Mouse (Mus musculus): ENCODE measurements around the gene Aff3. TPM values are rescaled to one million over a fixed set of nuclear protein-coding genes. Genes with fewer than 3 reads are reported as not detected.

Aff3 gene
- polyA plus RNA-seq, 1 experiment, result 2.2 TPM

DNA sequence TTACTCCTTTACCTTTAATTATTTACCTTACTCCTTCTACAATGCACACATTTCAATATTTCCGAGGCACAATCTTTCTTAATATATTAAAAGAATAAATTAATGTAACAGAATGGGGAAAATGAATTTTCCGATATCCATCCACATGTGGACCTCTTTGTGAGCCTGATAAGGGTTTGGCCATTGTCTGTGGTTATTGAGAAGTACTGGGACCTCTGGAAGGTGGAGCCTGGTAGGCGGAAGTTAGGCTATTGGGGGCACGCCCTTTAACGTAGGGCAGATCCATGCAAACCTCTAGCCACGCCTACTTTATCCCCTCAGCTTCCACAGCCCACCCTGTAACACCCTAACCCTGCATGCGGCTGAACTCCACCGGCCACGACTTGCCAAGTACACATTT is 3.1 kb upstream of the Aff3 start:
- H3K4me1 ChIP-seq (ENCODE audit: control insufficient read depth, insufficient read depth, low read length), result no peaks in the 10 kb centered on the region
- no peak overlapping the region for H3K27ac ChIP-seq (ENCODE audit: insufficient read depth, low read depth, low read length)
- H3K36me3 ChIP-seq (ENCODE audit: control insufficient read depth, insufficient read depth, low read length), result no peaks in the 10 kb centered on the region
- H3K27me3 ChIP-seq (replicated peaks; ENCODE audit: control insufficient read depth, insufficient read depth, low read length), result no peaks in the 10 kb centered on the region
- WGBS, result 80% methylated on average over 9 of the region's 9 CpGs
- no peak for TF ChIP-seq CTCF (conservative IDR thresholded peaks at IDR 0.05; ENCODE audit: insufficient read depth, insufficient read length, low read depth, low read length)
- no peak for TF ChIP-seq POLR2A (IDR thresholded peaks at IDR 0.05; ENCODE audit: low read depth, low read length)
- H3K4me3 ChIP-seq (ENCODE audit: insufficient read depth, low read depth, low read length), result no peak overlapping the region
- no peak for DNase-seq

DNA sequence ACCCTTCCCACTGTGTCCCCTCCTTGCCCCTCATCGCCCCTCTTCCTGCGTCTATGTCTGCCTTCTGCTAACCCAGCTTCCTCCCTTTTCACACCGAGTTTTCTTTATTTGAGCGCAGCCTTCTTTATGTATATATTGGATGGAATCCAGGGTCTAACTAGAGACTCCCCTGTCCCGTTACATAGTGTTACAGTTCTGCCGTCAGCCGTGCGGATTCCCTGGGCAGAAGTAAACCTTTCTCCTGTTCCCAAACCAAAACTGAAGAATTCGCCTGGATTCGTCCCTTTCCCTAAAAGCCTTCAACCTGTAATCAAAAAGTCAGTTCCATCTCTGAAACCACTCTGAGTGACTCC is 2.0 kb upstream of the Aff3 start:
- no peak for TF ChIP-seq POLR2A (IDR thresholded peaks at IDR 0.05; ENCODE audit: low read depth, low read length)
- TF ChIP-seq CTCF (conservative IDR thresholded peaks at IDR 0.05; ENCODE audit: insufficient read depth, insufficient read length, low read depth, low read length), result no peak
- Histone ChIP-seq H3K27me3 (replicated peaks; ENCODE audit: control insufficient read depth, insufficient read depth, low read length) (no peaks in the 10 kb centered on the region), H3K4me3 (ENCODE audit: insufficient read depth, low read depth, low read length) (no peak overlapping the region), H3K4me1 (ENCODE audit: control insufficient read depth, insufficient read depth, low read length) (no peaks in the 10 kb centered on the region), H3K36me3 (ENCODE audit: control insufficient read depth, insufficient read depth, low read length) (no peaks in the 10 kb centered on the region), H3K27ac (ENCODE audit: insufficient read depth, low read depth, low read length) (no peak overlapping the region)
- WGBS, result 71% methylated on average over 10 of the region's 10 CpGs
- no peak for DNase-seq

DNA sequence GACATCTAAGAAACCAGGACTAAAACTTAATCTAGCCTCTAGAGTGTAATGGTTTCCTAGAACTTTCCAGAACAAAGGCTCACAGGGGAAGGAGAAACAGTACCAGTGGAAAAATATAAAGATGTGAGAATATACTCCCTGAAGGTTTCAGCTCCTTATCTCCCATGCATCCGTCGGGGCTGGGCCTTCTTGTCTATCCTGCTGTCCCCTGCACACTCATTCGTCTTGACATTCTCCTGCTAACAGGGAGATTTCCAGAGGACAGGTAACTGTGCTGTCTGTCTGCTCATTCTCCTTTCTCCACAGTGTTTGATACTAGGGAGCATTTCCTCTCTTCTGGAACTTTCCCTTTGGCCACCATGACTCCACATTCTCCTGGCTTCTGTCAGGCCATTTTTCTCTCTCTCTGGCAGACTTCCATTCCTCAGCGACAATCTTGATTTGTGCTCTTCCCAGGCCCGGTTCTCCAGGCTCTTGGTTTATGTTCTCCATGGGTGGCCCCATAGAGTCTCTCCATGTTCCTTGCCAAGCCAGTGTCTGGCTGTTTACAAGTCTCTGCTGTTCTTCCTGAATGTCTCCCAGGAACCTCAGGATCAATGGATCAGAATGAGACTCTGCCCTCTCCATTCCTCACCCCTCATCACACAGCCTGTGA is 1.5 kb upstream of the Aff3 start:
- no peak overlapping the region for H3K4me3 ChIP-seq (ENCODE audit: insufficient read depth, low read depth, low read length)
- H3K4me1 ChIP-seq (ENCODE audit: control insufficient read depth, insufficient read depth, low read length), result no peaks in the 10 kb centered on the region
- no peaks in the 10 kb centered on the region for H3K36me3 ChIP-seq (ENCODE audit: control insufficient read depth, insufficient read depth, low read length)
- no peaks in the 10 kb centered on the region for H3K27me3 ChIP-seq (replicated peaks; ENCODE audit: control insufficient read depth, insufficient read depth, low read length)
- no peak for TF ChIP-seq CTCF (conservative IDR thresholded peaks at IDR 0.05; ENCODE audit: insufficient read depth, insufficient read length, low read depth, low read length)
- no peak for TF ChIP-seq POLR2A (IDR thresholded peaks at IDR 0.05; ENCODE audit: low read depth, low read length)
- peak; percentile 8 for DNase-seq
- no peak overlapping the region for H3K27ac ChIP-seq (ENCODE audit: insufficient read depth, low read depth, low read length)
- WGBS, result 69% methylated on average over 5 of the region's 5 CpGs

DNA sequence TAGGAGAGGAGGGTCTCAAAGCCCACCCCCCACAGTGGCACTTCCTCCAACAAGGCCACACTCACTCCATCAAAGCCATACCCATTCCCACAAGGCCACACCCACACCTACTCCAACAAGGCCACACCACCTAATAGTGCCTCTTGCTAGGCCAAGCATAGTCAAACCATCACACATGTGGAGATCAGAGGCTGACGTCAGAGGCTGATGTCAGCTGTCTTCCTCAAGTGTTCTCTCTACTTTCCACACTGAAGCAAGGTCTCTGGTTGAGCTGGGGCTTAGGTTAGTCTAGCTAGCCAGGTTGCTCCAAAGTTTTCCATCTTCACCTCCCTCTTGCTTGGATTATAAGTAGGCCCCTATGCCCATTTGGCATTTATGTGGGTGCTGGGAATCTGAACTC is 856 bp upstream of the Aff3 start:
- no peak overlapping the region for H3K4me3 ChIP-seq (ENCODE audit: insufficient read depth, low read depth, low read length)
- no peak for DNase-seq
- no peaks in the 10 kb centered on the region for H3K27me3 ChIP-seq (replicated peaks; ENCODE audit: control insufficient read depth, insufficient read depth, low read length)
- H3K36me3 ChIP-seq (ENCODE audit: control insufficient read depth, insufficient read depth, low read length), result no peaks in the 10 kb centered on the region
- H3K27ac ChIP-seq (ENCODE audit: insufficient read depth, low read depth, low read length), result no peak overlapping the region
- H3K4me1 ChIP-seq (ENCODE audit: control insufficient read depth, insufficient read depth, low read length), result no peaks in the 10 kb centered on the region
- WGBS, result 81% methylated on average over 1 of the region's 1 CpGs
- no peak for TF ChIP-seq POLR2A (IDR thresholded peaks at IDR 0.05; ENCODE audit: low read depth, low read length)
- no peak for TF ChIP-seq CTCF (conservative IDR thresholded peaks at IDR 0.05; ENCODE audit: insufficient read depth, insufficient read length, low read depth, low read length)

DNA sequence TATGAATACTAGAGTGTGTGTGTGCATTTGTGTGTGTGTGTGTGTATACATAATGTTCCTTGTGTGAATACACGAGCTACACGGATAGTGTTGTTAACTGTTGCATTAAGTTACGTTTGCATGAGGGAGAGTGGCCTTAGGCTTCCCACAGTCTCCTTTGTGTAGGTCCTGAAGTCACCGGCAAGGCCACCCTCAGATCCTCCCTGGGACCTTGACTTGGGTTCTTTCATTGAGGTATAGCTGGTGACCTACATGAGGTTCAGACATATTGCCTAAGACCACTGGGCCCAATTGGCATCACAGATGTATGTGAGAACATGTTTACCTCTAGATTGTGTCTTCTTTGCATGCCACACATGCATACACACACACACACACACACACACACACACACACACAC is 494 bp downstream of the Aff3 start:
- no peaks in the 10 kb centered on the region for H3K4me1 ChIP-seq (ENCODE audit: control insufficient read depth, insufficient read depth, low read length)
- WGBS, result 85% methylated on average over 4 of the region's 4 CpGs
- TF ChIP-seq POLR2A (IDR thresholded peaks at IDR 0.05; ENCODE audit: low read depth, low read length) (no peak), CTCF (conservative IDR thresholded peaks at IDR 0.05; ENCODE audit: insufficient read depth, insufficient read length, low read depth, low read length) (no peak)
- DNase-seq, result no peak
- H3K27me3 ChIP-seq (replicated peaks; ENCODE audit: control insufficient read depth, insufficient read depth, low read length), result no peaks in the 10 kb centered on the region
- no peak overlapping the region for H3K27ac ChIP-seq (ENCODE audit: insufficient read depth, low read depth, low read length)
- no peak overlapping the region for H3K4me3 ChIP-seq (ENCODE audit: insufficient read depth, low read depth, low read length)
- no peaks in the 10 kb centered on the region for H3K36me3 ChIP-seq (ENCODE audit: control insufficient read depth, insufficient read depth, low read length)

DNA sequence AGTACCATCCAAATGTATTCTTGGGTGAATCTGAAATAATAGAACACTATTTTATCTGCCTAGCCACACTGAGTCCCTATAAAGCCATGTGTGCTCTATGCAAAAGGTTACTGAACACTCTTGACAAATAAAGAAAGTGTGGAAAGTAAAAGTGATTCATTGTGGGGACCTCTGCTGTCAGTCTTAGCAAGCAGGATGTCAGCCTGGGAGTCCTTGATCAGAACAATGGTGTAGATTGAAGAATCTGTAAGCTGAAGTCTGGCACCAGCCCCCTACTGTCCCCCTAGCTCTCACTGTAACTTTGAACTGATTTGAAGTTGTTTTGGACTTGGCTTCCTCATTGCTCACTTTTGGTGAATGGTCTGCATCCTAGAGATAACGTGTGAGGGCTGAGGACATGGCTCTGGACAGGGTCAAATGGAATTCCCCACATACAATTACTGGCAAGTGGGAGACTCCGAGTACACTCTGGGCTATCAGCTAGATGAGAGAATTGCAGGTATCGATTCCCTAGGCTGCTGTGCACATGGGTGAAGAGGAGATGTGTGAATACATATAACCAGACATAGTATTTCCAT is 2.0 kb downstream of the Aff3 start:
- H3K4me1 ChIP-seq (ENCODE audit: control insufficient read depth, insufficient read depth, low read length), result no peaks in the 10 kb centered on the region
- TF ChIP-seq CTCF (conservative IDR thresholded peaks at IDR 0.05; ENCODE audit: insufficient read depth, insufficient read length, low read depth, low read length), result no peak
- no peak for TF ChIP-seq POLR2A (IDR thresholded peaks at IDR 0.05; ENCODE audit: low read depth, low read length)
- no peak overlapping the region for H3K27ac ChIP-seq (ENCODE audit: insufficient read depth, low read depth, low read length)
- 74% methylated on average over 3 of the region's 3 CpGs for WGBS
- H3K27me3 ChIP-seq (replicated peaks; ENCODE audit: control insufficient read depth, insufficient read depth, low read length), result no peaks in the 10 kb centered on the region
- H3K36me3 ChIP-seq (ENCODE audit: control insufficient read depth, insufficient read depth, low read length), result no peaks in the 10 kb centered on the region
- no peak for DNase-seq
- H3K4me3 ChIP-seq (ENCODE audit: insufficient read depth, low read depth, low read length), result no peak overlapping the region

DNA sequence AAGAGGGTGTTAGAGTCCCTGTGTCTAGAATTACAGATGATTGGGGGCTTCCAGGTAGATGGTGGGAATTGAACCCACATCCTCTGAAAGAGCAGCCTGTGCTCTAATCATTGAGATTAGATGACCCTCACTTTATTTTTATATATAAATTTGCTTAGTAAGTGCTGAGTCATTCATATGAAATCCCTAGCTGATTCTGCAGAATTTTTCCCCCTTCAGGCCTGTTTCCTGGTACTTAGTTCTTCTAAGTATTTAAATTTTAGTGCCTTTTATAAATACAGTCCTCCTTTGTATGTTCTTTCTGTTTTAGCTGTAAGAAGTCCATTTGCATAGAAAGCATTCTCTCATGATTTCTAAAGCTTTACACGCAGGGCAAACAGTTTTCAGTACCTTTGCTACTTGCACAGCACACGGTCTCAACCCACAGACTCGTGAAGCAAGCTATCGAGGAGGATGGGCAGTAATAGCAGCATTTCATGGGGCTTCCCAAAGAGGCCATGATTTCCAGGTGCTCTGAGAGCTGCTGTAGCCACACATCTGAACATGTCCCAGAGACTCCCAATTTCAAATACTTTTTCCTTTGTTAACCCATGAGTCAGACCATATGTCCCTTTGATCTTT is 5.7 kb downstream of the Aff3 start:
- no peaks in the 10 kb centered on the region for H3K27me3 ChIP-seq (replicated peaks; ENCODE audit: control insufficient read depth, insufficient read depth, low read length)
- WGBS, result 86% methylated on average over 4 of the region's 4 CpGs
- H3K4me3 ChIP-seq (ENCODE audit: insufficient read depth, low read depth, low read length), result no peak overlapping the region
- no peak overlapping the region for H3K27ac ChIP-seq (ENCODE audit: insufficient read depth, low read depth, low read length)
- H3K4me1 ChIP-seq (ENCODE audit: control insufficient read depth, insufficient read depth, low read length), result no peaks in the 10 kb centered on the region
- no peak for DNase-seq
- TF ChIP-seq POLR2A (IDR thresholded peaks at IDR 0.05; ENCODE audit: low read depth, low read length) (no peak), CTCF (conservative IDR thresholded peaks at IDR 0.05; ENCODE audit: insufficient read depth, insufficient read length, low read depth, low read length) (no peak)
- H3K36me3 ChIP-seq (ENCODE audit: control insufficient read depth, insufficient read depth, low read length), result no peaks in the 10 kb centered on the region
